ENCODE assay signal across 8 mouse cellular contexts in the genomic region with DNA sequence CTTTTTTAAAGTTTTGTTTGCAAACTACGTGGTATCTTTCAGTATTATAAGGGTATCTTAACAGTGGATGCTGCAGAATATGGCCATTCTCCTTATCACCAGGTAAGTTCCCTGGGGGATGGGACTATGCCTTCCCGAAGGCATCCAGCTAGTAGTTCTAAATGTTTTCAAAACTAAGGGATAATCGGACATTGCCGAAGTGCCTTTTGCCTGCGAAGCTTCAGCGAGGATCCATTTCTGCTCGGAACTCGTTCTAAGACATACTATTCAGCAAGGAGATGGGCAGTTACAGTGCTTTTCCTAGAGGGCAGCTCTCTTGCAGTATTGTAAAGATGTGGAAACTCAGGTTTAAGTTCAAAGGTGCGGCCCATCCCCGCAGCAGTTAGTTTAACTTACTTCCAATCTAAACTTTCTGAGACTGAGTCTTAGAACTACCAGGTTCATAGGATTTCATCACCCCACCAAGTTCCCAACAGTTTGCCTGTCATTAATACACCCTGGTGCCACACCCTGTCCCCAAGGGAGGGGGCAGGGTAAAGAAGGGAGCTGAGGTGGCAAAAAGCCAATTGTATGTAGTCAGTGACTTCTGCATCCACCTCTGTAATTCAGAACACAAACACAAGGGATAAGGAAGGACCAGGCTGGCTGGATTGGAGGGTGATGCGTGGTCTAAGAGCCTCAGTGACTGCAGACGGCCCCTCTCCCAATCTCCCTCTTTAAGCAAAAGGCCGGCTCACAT. TPM values are rescaled to one million over a fixed set of nuclear protein-coding genes. Genes with fewer than 3 reads are reported as not detected.
DNase-seq lines count a peak whose midpoint lies in the region; ATAC-seq and TF ChIP-seq lines count a peak whose summit lies in the region.

No protein-coding gene starts in this region.

- DNase-seq in lung, adult 2 months, result no peak
- DNase-seq in lung, postnatal 4 days, result no peak
- peak; percentile 30 for DNase-seq in forebrain, embryonic 14.5 days (ENCODE audit: low spot score)
- no peak for DNase-seq in midbrain, postnatal 0 days (ENCODE audit: low spot score)
- DNase-seq in left cerebral cortex, adult 9 months (ENCODE audit: low spot score in 2 of 2), result no peak
- DNase-seq in gastrocnemius, postnatal 14 days, result no peak
- no peak for DNase-seq in thymus, adult 18-20 months

- 73% methylated on average over 13 of the region's 13 CpGs for WGBS in lung, adult 2 months
- WGBS in forebrain, embryonic 14.5 days, result 73% methylated on average over 13 of the region's 13 CpGs
- WGBS in limb, embryonic 15.5 days, result 70% methylated on average over 13 of the region's 13 CpGs
- 71% methylated on average over 13 of the region's 13 CpGs for WGBS in midbrain, postnatal 0 days

- TF ChIP-seq CTCF in lung, adult 2 months (IDR thresholded peaks at IDR 0.05; ENCODE audit: insufficient read depth, low read length), result no peak
- no peak for TF ChIP-seq CTCF in midbrain, postnatal 0 days (IDR thresholded peaks at IDR 0.05)

- peak overlapping the region; percentile 77 for H3K4me3 ChIP-seq in lung, adult 2 months (replicated peaks; ENCODE audit: extremely low read depth, low read depth, low read length)
- peak overlapping the region; percentile 60 for H3K4me3 ChIP-seq in forebrain, embryonic 14.5 days (ENCODE audit: low read depth, low read length)
- H3K4me3 ChIP-seq in limb, embryonic 15.5 days, result peak overlapping the region; percentile 62
- H3K4me3 ChIP-seq in midbrain, postnatal 0 days (ENCODE audit: low read depth, low read length), result peak overlapping the region; percentile 60

- no peaks in the 10 kb centered on the region for H3K4me1 ChIP-seq in lung, adult 2 months (ENCODE audit: control insufficient read depth, insufficient read depth, low read length)
- no peaks in the 10 kb centered on the region for H3K4me1 ChIP-seq in forebrain, embryonic 14.5 days (ENCODE audit: control insufficient read depth, insufficient read depth, low read length)
- peaks cover 15% of the 10 kb centered on the region for H3K4me1 ChIP-seq in limb, embryonic 15.5 days
- no peaks in the 10 kb centered on the region; the same call in 1 of the 2 replicates for H3K4me1 ChIP-seq in midbrain, postnatal 0 days (ENCODE audit: insufficient read depth, low read length)

- peak overlapping the region; percentile 82 for H3K4me2 ChIP-seq in forebrain, embryonic 14.5 days (ENCODE audit: low read length)
- H3K4me2 ChIP-seq in limb, embryonic 15.5 days, result peak overlapping the region; percentile 92
- peak overlapping the region; percentile 86 for H3K4me2 ChIP-seq in midbrain, postnatal 0 days (ENCODE audit: low read depth, low read length, poor library complexity, severe bottlenecking)

- ATAC-seq in forebrain, embryonic 14.5 days, result peak; percentile 24; the same call in 1 of the 2 replicates
- no peak for ATAC-seq in limb, embryonic 15.5 days (ENCODE audit: insufficient number of reproducible peaks, low FRiP score, low TSS enrichment, low read depth)
- ATAC-seq in midbrain, postnatal 0 days (ENCODE audit: low FRiP score), result no peak

- H3K27ac ChIP-seq in forebrain, embryonic 14.5 days (ENCODE audit: low read depth, low read length), result no peak overlapping the region
- H3K27ac ChIP-seq in limb, embryonic 15.5 days, result no peak overlapping the region
- H3K27ac ChIP-seq in midbrain, postnatal 0 days (ENCODE audit: low read depth, low read length), result no peak overlapping the region

- TF ChIP-seq POLR2A in lung, adult 2 months (IDR thresholded peaks at IDR 0.05; ENCODE audit: borderline replicate concordance, extremely low read depth, low read depth, low read length), result no peak

- H3K9ac ChIP-seq in forebrain, embryonic 14.5 days (ENCODE audit: low read length), result peak overlapping the region; percentile 66
- H3K9ac ChIP-seq in limb, embryonic 15.5 days, result peak overlapping the region; percentile 39
- no peak overlapping the region for H3K9ac ChIP-seq in midbrain, postnatal 0 days (replicated peaks; ENCODE audit: low read length, poor library complexity, severe bottlenecking)

- H3K9me3 ChIP-seq in forebrain, embryonic 14.5 days (replicated peaks; ENCODE audit: control insufficient read depth, low read length), result no peaks in the 10 kb centered on the region
- no peaks in the 10 kb centered on the region for H3K9me3 ChIP-seq in limb, embryonic 15.5 days
- no peaks in the 10 kb centered on the region for H3K9me3 ChIP-seq in midbrain, postnatal 0 days (ENCODE audit: low read length)

- intact Hi-C loops in gastrocnemius, postnatal 14 days (cut with DNase I; ENCODE audit: low total_unique reads), result no loop called here

- no peaks in the 10 kb centered on the region for H3K27me3 ChIP-seq in forebrain, embryonic 14.5 days (replicated peaks; ENCODE audit: control insufficient read depth, insufficient read depth, low read length)
- H3K27me3 ChIP-seq in limb, embryonic 15.5 days, result no peaks in the 10 kb centered on the region
- no peaks in the 10 kb centered on the region for H3K27me3 ChIP-seq in midbrain, postnatal 0 days (ENCODE audit: insufficient read depth, low read length)

- no peaks in the 10 kb centered on the region for H3K36me3 ChIP-seq in forebrain, embryonic 14.5 days (ENCODE audit: control insufficient read depth, insufficient read depth, low read length)
- H3K36me3 ChIP-seq in limb, embryonic 15.5 days, result no peaks in the 10 kb centered on the region
- no peaks in the 10 kb centered on the region for H3K36me3 ChIP-seq in midbrain, postnatal 0 days (ENCODE audit: insufficient read depth, low read length)

RNA-seq across cellular contexts. Expression of a gene that starts 1.7 kb away (rescaled TPM):
- polyA plus RNA-seq in lung, adult 2 months (2012; rRNA removed), result 4.0 and 7.4 TPM in 2 replicates
- 13.9 and 14.0 TPM in 2 replicates for polyA plus RNA-seq in forebrain, embryonic 14.5 days (2014; fragmentation: Nextera tagmentation; extraction: Ambion mirVana)
- 33.5 and 35.9 TPM in 2 replicates for polyA plus RNA-seq in limb, embryonic 15.5 days (2015; fragmentation: Nextera tagmentation; extraction: Ambion mirVana)
- total RNA-seq in midbrain, postnatal 0 days (2014; rRNA removed), result 12.6 and 13.9 TPM in 2 replicates
- 17.9 and 19.6 TPM in 2 replicates for polyA plus RNA-seq in midbrain, postnatal 0 days (2015; fragmentation: Nextera tagmentation; extraction: Ambion mirVana)
- total RNA-seq in gastrocnemius, postnatal 14 days (2021), result 10 to 100 TPM; 12.7 to 13.6 TPM

RNA-seq across cellular contexts. Expression of a gene that starts 48.5 kb away (rescaled TPM):
- 6.9 and 11.9 TPM in 2 replicates for polyA plus RNA-seq in lung, adult 2 months (2012; rRNA removed)
- polyA plus RNA-seq in forebrain, embryonic 14.5 days (2014; fragmentation: Nextera tagmentation; extraction: Ambion mirVana), result 21.4 and 22.1 TPM in 2 replicates
- polyA plus RNA-seq in limb, embryonic 15.5 days (2015; fragmentation: Nextera tagmentation; extraction: Ambion mirVana), result 30.5 and 37.2 TPM in 2 replicates
- 23.6 and 33.3 TPM in 2 replicates for total RNA-seq in midbrain, postnatal 0 days (2014; rRNA removed)
- polyA plus RNA-seq in midbrain, postnatal 0 days (2015; fragmentation: Nextera tagmentation; extraction: Ambion mirVana), result 36.4 and 42.0 TPM in 2 replicates
- 10 to 100 TPM; 21.9 to 26.3 TPM for total RNA-seq in gastrocnemius, postnatal 14 days (2021)

RNA-seq across cellular contexts. Expression of a gene that starts 48.6 kb away (rescaled TPM):
- 2.4 and 3.4 TPM in 2 replicates for polyA plus RNA-seq in lung, adult 2 months (2012; rRNA removed)
- polyA plus RNA-seq in forebrain, embryonic 14.5 days (2014; fragmentation: Nextera tagmentation; extraction: Ambion mirVana), result 14.7 and 16.8 TPM in 2 replicates
- polyA plus RNA-seq in limb, embryonic 15.5 days (2015; fragmentation: Nextera tagmentation; extraction: Ambion mirVana), result 21.0 and 22.1 TPM in 2 replicates
- 11.2 and 12.9 TPM in 2 replicates for total RNA-seq in midbrain, postnatal 0 days (2014; rRNA removed)
- polyA plus RNA-seq in midbrain, postnatal 0 days (2015; fragmentation: Nextera tagmentation; extraction: Ambion mirVana), result 7.4 and 9.2 TPM in 2 replicates
- 10 to 100 TPM; 13.2 to 23.0 TPM for total RNA-seq in gastrocnemius, postnatal 14 days (2021)
